Mouse (Mus musculus): ENCODE data around the gene Arhgap23. TPM values are rescaled to one million over a fixed set of nuclear protein-coding genes. Genes with fewer than 3 reads are reported as not detected.
A peak's percentile ranks its signal among the peaks of the same experiment; 100 is the strongest.

Arhgap23 gene
- total RNA-seq, 2 experiments from 2014 or later, result 12.5 to 13.5 TPM

- no peak for DNase-seq
These were observed 50.6 kb downstream of the Arhgap23 start for GRCm38 (mm10) chr11:97465957-97466356.

GRCm38 (mm10) chr11:97466444-97467160 is 51.3 kb downstream of the Arhgap23 start:
- DNase-seq, result no peak

- DNase-seq, result peak; percentile 82 to 95
These were observed 53.4 kb downstream of the Arhgap23 start for GRCm38 (mm10) chr11:97468639-97469287.

GRCm38 (mm10) chr11:97469828-97470227 is 54.5 kb downstream of the Arhgap23 start:
- no peak for DNase-seq

- DNase-seq, result no peak
These were observed 55.9 kb downstream of the Arhgap23 start for GRCm38 (mm10) chr11:97471276-97471675.

- peak; percentile 28 to 72 for DNase-seq
These were observed 61.2 kb downstream of the Arhgap23 start for GRCm38 (mm10) chr11:97476334-97477095.

- no peak for DNase-seq
These were observed 62.1 kb downstream of the Arhgap23 start for GRCm38 (mm10) chr11:97477431-97477830.

GRCm38 (mm10) chr11:97478345-97478744 is 63.0 kb downstream of the Arhgap23 start:
- no peak for DNase-seq

GRCm38 (mm10) chr11:97479085-97479484 is 63.8 kb downstream of the Arhgap23 start:
- no peak for DNase-seq

- DNase-seq, result peak; percentile 37 to 39
These were observed 64.5 kb downstream of the Arhgap23 start for GRCm38 (mm10) chr11:97479824-97480223.

GRCm38 (mm10) chr11:97485661-97486060 is 70.3 kb downstream of the Arhgap23 start:
- DNase-seq, result no peak

- no peak for DNase-seq
These were observed 72.3 kb downstream of the Arhgap23 start for GRCm38 (mm10) chr11:97487656-97488055.

- DNase-seq, result peak; percentile 54 to 84
These were observed 74.4 kb downstream of the Arhgap23 start for GRCm38 (mm10) chr11:97489589-97490324.

GRCm38 (mm10) chr11:97491640-97492039 is 76.3 kb downstream of the Arhgap23 start:
- DNase-seq, result no peak

GRCm38 (mm10) chr11:97492836-97493235 is 77.5 kb downstream of the Arhgap23 start:
- no peak for DNase-seq

GRCm38 (mm10) chr11:97497543-97497942 is 82.2 kb downstream of the Arhgap23 start:
- DNase-seq, result no peak

- DNase-seq, result no peak
These were observed 84.8 kb downstream of the Arhgap23 start, which contains the start of gene 4933428G20Rik for GRCm38 (mm10) chr11:97499865-97500719. Gene 4933428G20Rik, minus strand, starts transcription at chr11:97500340.

GRCm38 (mm10) chr11:97500720-97501448 is 85.6 kb downstream of the Arhgap23 start:
- no peak for DNase-seq

GRCm38 (mm10) chr11:97502383-97502782 is 87.0 kb downstream of the Arhgap23 start:
- DNase-seq, result no peak

GRCm38 (mm10) chr11:97502846-97503245 is 87.5 kb downstream of the Arhgap23 start:
- no peak for DNase-seq

Data from heart, adult 18-20 months (tissue).